Mouse (Mus musculus): ENCODE measurements around the gene Frmd5. TPM values are rescaled to one million over a fixed set of nuclear protein-coding genes. Genes with fewer than 3 reads are reported as not detected.

The Frmd5 gene
- total RNA-seq, 2 experiments from 2014 or later, result 55.1 to 60.1 TPM

GRCm38 (mm10) chr2:121630286-121630685 lies 176.6 kb downstream of the Frmd5 start:
- intact Hi-C loops (cut with DNase I), result no loop called here
- no peak for DNase-seq

GRCm38 (mm10) chr2:121628290-121628689 lies 178.6 kb downstream of the Frmd5 start:
- intact Hi-C loops (cut with DNase I), result no loop called here
- no peak for DNase-seq

GRCm38 (mm10) chr2:121625901-121626300 lies 181.0 kb downstream of the Frmd5 start:
- intact Hi-C loops (cut with DNase I), result no loop called here
- no peak for DNase-seq

GRCm38 (mm10) chr2:121621262-121622163 lies 185.4 kb downstream of the Frmd5 start:
- intact Hi-C loops (cut with DNase I), result no loop called here
- no peak for DNase-seq

GRCm38 (mm10) chr2:121620582-121621261 lies 186.2 kb downstream of the Frmd5 start:
- intact Hi-C loops (cut with DNase I), result no loop called here
- no peak for DNase-seq

GRCm38 (mm10) chr2:121615199-121615559 lies 191.7 kb downstream of the Frmd5 start:
- intact Hi-C loops (cut with DNase I), result no loop called here
- DNase-seq, result no peak

- intact Hi-C loops (cut with DNase I), result no loop called here
- DNase-seq, result peak; percentile 26
Observed at GRCm38 (mm10) chr2:121614483-121615198, 192.2 kb downstream of the Frmd5 start.

GRCm38 (mm10) chr2:121612112-121612511 lies 194.8 kb downstream of the Frmd5 start:
- intact Hi-C loops (cut with DNase I), result no loop called here
- no peak for DNase-seq

- intact Hi-C loops (cut with DNase I), result no loop called here
- no peak for DNase-seq
Observed at GRCm38 (mm10) chr2:121610008-121610884, 196.6 kb downstream of the Frmd5 start.

GRCm38 (mm10) chr2:121609141-121609724 lies 197.7 kb downstream of the Frmd5 start:
- intact Hi-C loops (cut with DNase I), result no loop called here
- no peak for DNase-seq

- no peak for DNase-seq
- intact Hi-C loops (cut with DNase I), result no loop called here
Observed at GRCm38 (mm10) chr2:121602397-121602796, 204.5 kb downstream of the Frmd5 start.

- no peak for DNase-seq
- intact Hi-C loops (cut with DNase I), result no loop called here
Observed at GRCm38 (mm10) chr2:121601543-121601942, 205.3 kb downstream of the Frmd5 start.

- intact Hi-C loops (cut with DNase I), result no loop called here
- DNase-seq, result no peak
Observed at GRCm38 (mm10) chr2:121600736-121601135, 206.2 kb downstream of the Frmd5 start.

- intact Hi-C loops (cut with DNase I), result no loop called here
- no peak for DNase-seq
Observed at GRCm38 (mm10) chr2:121598249-121598648, 208.6 kb downstream of the Frmd5 start.

- intact Hi-C loops (cut with DNase I), result no loop called here
- DNase-seq, result no peak
Observed at GRCm38 (mm10) chr2:121596621-121597020, 210.3 kb downstream of the Frmd5 start.

- DNase-seq, result no peak
Observed at GRCm38 (mm10) chr2:121594660-121595291, 212.1 kb downstream of the Frmd5 start.

GRCm38 (mm10) chr2:121594131-121594530 lies 212.8 kb downstream of the Frmd5 start:
- no peak for DNase-seq
- intact Hi-C loops (cut with DNase I), result no loop called here

More at GRCm38 (mm10) chr2:121594660-121595291, 212.1 kb downstream of the Frmd5 start:
- intact Hi-C loops (cut with DNase I), result no loop called here

GRCm38 (mm10) chr2:121588309-121588694 lies 218.6 kb downstream of the Frmd5 start:
- DNase-seq, result peak; percentile 46
- intact Hi-C loops (cut with DNase I), result loop anchor here (5.0 kb wide), 1 partner anchor 219 kb away; the partner anchor contains the start of gene Frmd5

Data from left cerebral cortex, postnatal 4 days (tissue).